Mouse (Mus musculus): Measurements from ENCODE around the gene Gabrd. TPM values are rescaled to one million over a fixed set of nuclear protein-coding genes. Genes with fewer than 3 reads are reported as not detected.
A peak's percentile ranks its signal among the peaks of the same experiment; 100 is the strongest.

Gabrd gene
- polyA plus RNA-seq, 1 experiment from 2014 or later: 0.26 TPM

DNA sequence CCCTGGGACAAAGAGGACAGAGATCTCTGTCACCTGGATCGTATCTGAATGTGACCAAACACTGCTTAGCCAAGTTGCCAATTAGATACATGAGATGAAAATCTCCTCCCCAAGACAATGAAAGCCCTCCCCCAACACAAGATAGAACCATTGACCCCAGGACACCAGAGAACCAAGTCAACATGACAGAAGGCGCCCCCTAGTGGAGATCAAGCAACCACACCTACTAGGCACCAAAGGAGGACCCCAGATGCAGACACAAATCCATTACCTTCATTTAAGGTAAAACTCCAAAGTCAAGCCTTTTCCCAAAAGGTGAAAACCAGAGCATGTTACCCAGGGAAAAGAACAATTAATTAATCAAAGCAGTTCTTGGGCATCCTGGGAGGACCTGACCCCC, 40.3 kb downstream of the Gabrd start:
- no peak overlapping the region for H3K4me3 ChIP-seq (replicated peaks)
- H3K36me3 ChIP-seq: no peaks in the 10 kb centered on the region
- H3K27me3 ChIP-seq (replicated peaks): peaks cover 50% of the 10 kb centered on the region
- WGBS: 57% methylated on average over 2 of the region's 2 CpGs
- no peak overlapping the region for H3K9ac ChIP-seq (replicated peaks)
- no peak overlapping the region for H3K27ac ChIP-seq (replicated peaks)
- H3K9me3 ChIP-seq (replicated peaks): no peaks in the 10 kb centered on the region
- H3K4me2 ChIP-seq: no peak overlapping the region
- ATAC-seq (ENCODE audit: low FRiP score): no peak
- peaks cover 15% of the 10 kb centered on the region for H3K4me1 ChIP-seq

DNA sequence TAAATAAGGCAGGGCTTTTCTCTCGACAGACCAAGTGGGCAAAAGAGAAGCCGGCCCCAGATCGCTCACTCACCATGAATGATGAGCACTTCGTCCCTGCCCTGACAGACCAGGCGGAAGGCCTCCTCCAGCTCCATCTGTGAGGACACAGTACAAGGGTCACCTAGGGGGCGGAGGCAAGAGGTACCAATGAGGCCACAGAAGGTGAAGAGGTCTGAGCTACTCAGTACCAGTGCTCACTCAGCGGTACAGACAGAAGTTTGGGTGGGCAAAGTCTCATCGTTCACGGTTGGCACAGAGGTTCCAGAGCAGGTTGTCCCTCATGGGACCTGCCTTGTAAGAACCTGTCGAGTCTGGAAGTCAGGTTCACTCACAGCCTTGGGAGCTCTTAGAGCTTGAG, 41.6 kb downstream of the Gabrd start:
- WGBS: 92% methylated on average over 10 of the region's 10 CpGs
- Histone ChIP-seq H3K36me3 (no peaks in the 10 kb centered on the region), H3K9ac (replicated peaks) (no peak overlapping the region), H3K4me3 (replicated peaks) (no peak overlapping the region), H3K4me1 (peaks cover 6% of the 10 kb centered on the region), H3K27me3 (replicated peaks) (peaks cover 38% of the 10 kb centered on the region), H3K9me3 (replicated peaks) (no peaks in the 10 kb centered on the region), H3K27ac (replicated peaks) (no peak overlapping the region), H3K4me2 (no peak overlapping the region)
- no peak for ATAC-seq (ENCODE audit: low FRiP score)

DNA sequence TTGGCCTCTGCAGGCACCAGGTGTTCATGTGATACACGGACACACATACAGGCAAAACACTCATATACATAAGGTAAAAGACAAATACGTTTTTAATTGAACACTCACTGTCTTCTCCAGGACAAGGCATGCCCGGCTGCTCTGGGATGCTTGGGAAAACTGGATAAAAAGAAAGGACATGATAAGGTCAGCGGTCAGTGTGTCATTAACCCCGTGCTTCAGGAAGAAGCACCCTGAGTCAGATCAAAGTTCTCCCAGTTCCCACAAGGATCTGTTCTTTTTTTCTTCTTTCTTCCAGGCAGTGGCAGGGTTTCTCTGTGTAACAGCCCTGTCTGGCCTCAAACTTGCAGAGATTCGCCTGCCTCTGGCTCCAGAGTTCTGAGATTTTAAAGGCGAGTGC, 43.4 kb downstream of the Gabrd start:
- ATAC-seq (ENCODE audit: low FRiP score): no peak
- Histone ChIP-seq H3K9me3 (replicated peaks) (no peaks in the 10 kb centered on the region), H3K27ac (replicated peaks) (no peak overlapping the region), H3K4me1 (no peaks in the 10 kb centered on the region), H3K36me3 (no peaks in the 10 kb centered on the region), H3K4me2 (no peak overlapping the region), H3K27me3 (replicated peaks) (peaks cover 20% of the 10 kb centered on the region), H3K4me3 (replicated peaks) (no peak overlapping the region), H3K9ac (replicated peaks) (no peak overlapping the region)
- 84% methylated on average over 7 of the region's 7 CpGs for WGBS

DNA sequence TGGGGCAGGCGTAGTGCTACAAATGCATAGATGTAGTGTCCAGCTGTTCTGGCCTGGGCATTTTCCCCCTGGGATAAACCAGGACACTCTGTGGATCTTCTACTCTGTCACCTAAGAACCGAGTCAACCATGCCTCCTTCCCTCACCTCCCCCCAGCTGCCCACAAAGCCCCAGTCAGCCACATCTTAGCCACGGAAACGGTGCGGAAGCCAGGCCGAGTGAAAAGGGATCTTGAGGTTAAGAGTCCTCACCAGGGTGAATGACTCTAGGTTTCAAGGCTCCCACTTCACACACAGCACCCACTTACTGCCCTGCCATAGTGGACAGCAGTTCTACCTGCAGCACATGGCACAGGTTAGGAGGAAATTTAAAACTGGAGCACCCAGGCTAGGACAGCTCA, 43.9 kb downstream of the Gabrd start:
- Histone ChIP-seq H3K4me1 (no peaks in the 10 kb centered on the region), H3K36me3 (no peaks in the 10 kb centered on the region), H3K4me3 (replicated peaks) (no peak overlapping the region), H3K9ac (replicated peaks) (no peak overlapping the region), H3K27ac (replicated peaks) (no peak overlapping the region), H3K4me2 (no peak overlapping the region), H3K27me3 (replicated peaks) (peaks cover 15% of the 10 kb centered on the region), H3K9me3 (replicated peaks) (no peaks in the 10 kb centered on the region)
- no peak for ATAC-seq (ENCODE audit: low FRiP score)
- WGBS: 90% methylated on average over 6 of the region's 6 CpGs

DNA sequence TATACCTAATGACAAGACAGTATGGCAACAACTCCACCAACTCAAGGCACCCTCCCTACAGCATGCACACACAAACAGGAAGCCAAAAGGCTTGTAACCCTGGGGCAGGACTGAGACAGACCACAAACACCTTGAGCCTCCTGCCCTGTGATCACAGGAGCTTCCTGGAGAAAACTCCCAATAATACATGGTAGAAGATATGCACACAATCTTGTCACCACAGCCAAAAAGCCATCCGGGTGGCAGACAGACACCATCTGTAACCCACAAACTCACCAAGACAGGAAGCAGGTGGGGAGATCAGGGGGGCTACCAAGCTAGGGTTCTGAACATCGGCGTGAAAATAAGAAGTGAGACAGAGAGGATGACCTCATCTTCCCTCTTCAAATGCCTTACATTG, 45.3 kb downstream of the Gabrd start:
- no peak for ATAC-seq (ENCODE audit: low FRiP score)
- Histone ChIP-seq H3K4me3 (replicated peaks) (no peak overlapping the region), H3K27me3 (replicated peaks) (0 out of 2 replicates have a peak, but pooled peaks cover under 1% of the 10 kb centered on the region), H3K4me1 (no peaks in the 10 kb centered on the region), H3K36me3 (no peaks in the 10 kb centered on the region), H3K27ac (replicated peaks) (no peak overlapping the region), H3K9me3 (replicated peaks) (no peaks in the 10 kb centered on the region), H3K4me2 (no peak overlapping the region), H3K9ac (replicated peaks) (no peak overlapping the region)
- 97% methylated on average over 3 of the region's 3 CpGs for WGBS

DNA sequence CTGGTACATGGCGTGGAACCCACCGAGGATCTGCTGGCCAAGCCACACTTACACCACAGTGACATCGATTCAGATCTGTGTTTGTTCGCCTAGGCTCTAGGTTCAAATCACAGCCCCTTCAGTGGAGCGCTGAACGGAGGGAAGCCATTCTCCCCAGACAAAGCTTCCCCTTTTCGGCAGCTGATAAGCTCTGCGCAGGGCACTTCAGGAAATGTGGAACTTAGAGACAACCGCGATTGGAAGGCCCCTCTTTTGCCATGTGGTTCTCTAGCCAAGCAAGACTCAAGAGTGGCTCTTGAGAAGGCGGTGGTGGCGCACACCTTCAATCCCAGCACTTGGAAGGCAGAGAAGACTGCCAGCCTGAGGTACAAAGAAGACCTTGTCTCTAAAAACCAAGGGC, 51.6 kb downstream of the Gabrd start:
- peak overlapping the region; percentile 69; the same call in 1 of the 2 replicates for H3K4me3 ChIP-seq (replicated peaks)
- peaks cover 35% of the 10 kb centered on the region for H3K4me1 ChIP-seq
- peak overlapping the region; percentile 93 for H3K27ac ChIP-seq (replicated peaks)
- ATAC-seq (ENCODE audit: low FRiP score): no peak
- peak overlapping the region; percentile 81 for H3K4me2 ChIP-seq
- H3K36me3 ChIP-seq: no peaks in the 10 kb centered on the region
- 93% methylated on average over 12 of the region's 12 CpGs for WGBS
- no peaks in the 10 kb centered on the region for H3K27me3 ChIP-seq (replicated peaks)
- H3K9ac ChIP-seq (replicated peaks): peak overlapping the region; percentile 84
- no peaks in the 10 kb centered on the region for H3K9me3 ChIP-seq (replicated peaks)

DNA sequence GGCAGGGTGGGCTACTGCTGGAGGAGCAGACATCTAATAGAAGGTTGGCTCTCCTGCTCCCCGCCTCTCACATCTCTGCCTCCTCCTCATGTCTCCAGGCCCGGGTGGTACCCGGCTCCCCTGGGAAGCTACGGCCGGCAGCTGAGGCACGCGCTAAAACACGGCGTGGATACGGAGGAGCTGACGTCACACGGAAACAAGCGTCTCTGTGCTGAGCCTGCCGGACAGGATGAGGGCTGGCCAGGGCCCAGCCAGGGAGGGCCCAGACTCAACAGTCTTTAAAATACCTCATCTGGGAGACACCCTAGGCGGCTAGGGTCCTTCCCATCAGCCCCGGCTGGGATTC, 52.3 kb downstream of the Gabrd start:
- 1% methylated on average over 16 of the region's 16 CpGs for WGBS
- Histone ChIP-seq H3K4me2 (peak overlapping the region; percentile 81), H3K4me1 (peaks cover 35% of the 10 kb centered on the region), H3K36me3 (no peaks in the 10 kb centered on the region), H3K27ac (replicated peaks) (peak overlapping the region; percentile 93), H3K27me3 (replicated peaks) (no peaks in the 10 kb centered on the region), H3K9me3 (replicated peaks) (no peaks in the 10 kb centered on the region), H3K4me3 (replicated peaks) (peak overlapping the region; percentile 69), H3K9ac (replicated peaks) (peak overlapping the region; percentile 84)
- ATAC-seq (ENCODE audit: low FRiP score): peak; percentile 88

DNA sequence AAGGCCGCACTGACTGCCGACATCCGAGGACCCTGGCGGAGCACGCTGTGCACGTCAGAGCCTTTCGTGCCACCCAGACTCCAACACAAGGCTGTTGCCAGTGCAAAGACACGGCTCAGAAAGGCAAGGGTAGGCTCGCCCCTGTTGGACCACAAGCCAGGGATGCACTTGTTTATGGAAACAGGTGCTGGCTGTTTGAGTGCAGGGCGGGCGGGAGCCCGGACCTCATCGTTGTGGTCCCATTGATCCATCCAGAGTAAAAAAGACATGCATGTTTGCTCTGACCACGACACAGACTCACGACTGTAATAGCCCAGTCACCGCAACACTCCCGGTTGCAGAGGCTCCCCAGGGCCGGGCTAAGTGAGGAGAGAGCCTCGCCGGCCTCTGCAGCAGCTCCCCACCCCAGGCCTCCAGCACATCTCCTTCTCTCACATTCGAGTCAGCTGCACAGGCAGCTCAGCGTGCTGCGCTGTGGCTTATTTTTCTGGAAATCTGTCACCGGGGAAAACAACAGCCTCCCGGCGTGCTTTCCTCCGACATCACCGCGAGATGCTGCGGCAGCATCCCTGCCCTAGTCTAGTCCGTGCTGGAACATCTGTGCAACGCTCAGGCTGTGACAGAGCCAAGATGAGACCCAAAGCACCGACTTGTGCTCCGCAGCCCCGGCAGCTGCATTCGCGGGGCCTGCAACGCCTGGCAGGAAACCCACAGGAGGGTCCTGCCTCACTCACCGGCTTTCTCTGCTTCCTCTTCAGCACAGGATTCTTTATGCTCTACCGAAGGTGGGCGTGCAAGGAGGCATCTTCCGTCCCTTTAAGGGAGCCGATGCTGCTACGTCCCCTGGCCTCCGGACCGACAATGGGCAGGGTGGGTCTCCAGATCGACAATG, 53.0 kb downstream of the Gabrd start:
- peak overlapping the region; percentile 93 for H3K27ac ChIP-seq (replicated peaks)
- peak overlapping the region; percentile 81 for H3K4me2 ChIP-seq
- WGBS: 5% methylated on average over 47 of the region's 47 CpGs
- ATAC-seq (ENCODE audit: low FRiP score): peak; percentile 76
- no peaks in the 10 kb centered on the region for H3K36me3 ChIP-seq
- H3K9me3 ChIP-seq (replicated peaks): no peaks in the 10 kb centered on the region
- H3K4me1 ChIP-seq: peaks cover 35% of the 10 kb centered on the region
- H3K27me3 ChIP-seq (replicated peaks): no peaks in the 10 kb centered on the region
- peak overlapping the region; percentile 69 for H3K4me3 ChIP-seq (replicated peaks)
- H3K9ac ChIP-seq (replicated peaks): peak overlapping the region; percentile 84

DNA sequence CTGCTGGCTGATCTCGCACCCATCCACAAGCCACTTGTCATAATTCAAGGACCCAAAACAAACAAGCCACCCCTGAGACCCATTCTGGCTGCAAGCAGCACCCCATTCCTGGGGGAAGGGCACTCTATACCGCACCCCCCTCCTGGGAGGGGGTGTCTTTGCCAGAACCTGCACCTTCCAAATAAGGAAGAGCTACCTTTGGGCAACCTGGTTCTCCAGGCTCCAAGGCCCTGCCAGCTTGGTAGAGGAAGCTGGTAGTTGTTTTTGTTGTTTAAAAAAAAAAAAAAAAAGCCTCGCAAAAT, 53.7 kb downstream of the Gabrd start:
- Histone ChIP-seq H3K36me3 (no peaks in the 10 kb centered on the region), H3K4me2 (peak overlapping the region; percentile 81), H3K9ac (replicated peaks) (peak overlapping the region; percentile 84), H3K9me3 (replicated peaks) (no peaks in the 10 kb centered on the region), H3K4me1 (peaks cover 35% of the 10 kb centered on the region), H3K27ac (replicated peaks) (peak overlapping the region; percentile 93), H3K4me3 (replicated peaks) (peak overlapping the region; percentile 69), H3K27me3 (replicated peaks) (no peaks in the 10 kb centered on the region)
- 34% methylated on average over 3 of the region's 3 CpGs for WGBS
- ATAC-seq (ENCODE audit: low FRiP score): no peak

DNA sequence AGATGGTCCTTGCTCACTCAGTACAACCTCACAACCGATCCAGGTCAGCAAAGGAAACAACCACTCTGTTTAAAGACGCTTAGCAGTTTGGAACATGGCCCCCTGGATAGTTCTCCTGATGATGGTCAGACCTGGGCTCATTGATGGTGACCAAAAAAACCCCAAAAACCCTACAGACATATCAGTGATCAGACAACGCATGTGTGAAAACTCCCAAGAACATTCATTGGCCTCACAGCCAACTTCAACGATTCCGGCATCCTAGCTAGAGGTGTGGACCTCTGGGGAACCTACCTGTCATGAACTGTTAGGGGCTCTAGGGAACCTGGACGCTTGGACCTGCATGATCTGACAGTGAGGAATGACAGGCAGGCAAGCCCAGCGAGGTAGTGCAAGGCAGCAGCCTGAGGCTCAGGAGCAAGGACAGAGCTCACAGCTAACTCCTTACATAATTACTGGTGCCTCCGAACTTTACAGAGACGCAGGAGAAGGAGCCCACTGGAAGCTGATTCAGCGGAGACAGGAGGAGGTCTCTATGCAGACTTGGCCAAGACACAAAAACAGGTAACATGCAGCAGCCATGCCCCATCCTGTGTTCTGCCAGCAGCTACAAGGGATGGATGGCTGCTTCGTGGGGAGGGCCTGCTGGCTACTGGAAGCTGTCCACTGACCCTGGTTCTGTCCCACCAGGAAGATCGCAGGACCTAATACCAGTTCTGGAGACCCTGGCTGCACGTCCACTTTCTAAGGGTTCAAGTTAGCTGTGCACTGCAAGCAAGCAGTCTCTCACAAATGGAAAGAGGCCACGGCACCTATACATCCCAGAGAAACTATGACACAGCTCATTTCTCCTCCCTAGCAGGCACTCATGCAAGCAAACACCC, 54.3 kb downstream of the Gabrd start:
- H3K4me3 ChIP-seq (replicated peaks): peak overlapping the region; percentile 69
- no peak for ATAC-seq (ENCODE audit: low FRiP score)
- peak overlapping the region; percentile 93 for H3K27ac ChIP-seq (replicated peaks)
- peaks cover 35% of the 10 kb centered on the region for H3K4me1 ChIP-seq
- WGBS: 66% methylated on average over 14 of the region's 14 CpGs
- no peaks in the 10 kb centered on the region for H3K27me3 ChIP-seq (replicated peaks)
- H3K9me3 ChIP-seq (replicated peaks): no peaks in the 10 kb centered on the region
- H3K4me2 ChIP-seq: peak overlapping the region; percentile 81
- H3K36me3 ChIP-seq: no peaks in the 10 kb centered on the region
- peak overlapping the region; percentile 84 for H3K9ac ChIP-seq (replicated peaks)

DNA sequence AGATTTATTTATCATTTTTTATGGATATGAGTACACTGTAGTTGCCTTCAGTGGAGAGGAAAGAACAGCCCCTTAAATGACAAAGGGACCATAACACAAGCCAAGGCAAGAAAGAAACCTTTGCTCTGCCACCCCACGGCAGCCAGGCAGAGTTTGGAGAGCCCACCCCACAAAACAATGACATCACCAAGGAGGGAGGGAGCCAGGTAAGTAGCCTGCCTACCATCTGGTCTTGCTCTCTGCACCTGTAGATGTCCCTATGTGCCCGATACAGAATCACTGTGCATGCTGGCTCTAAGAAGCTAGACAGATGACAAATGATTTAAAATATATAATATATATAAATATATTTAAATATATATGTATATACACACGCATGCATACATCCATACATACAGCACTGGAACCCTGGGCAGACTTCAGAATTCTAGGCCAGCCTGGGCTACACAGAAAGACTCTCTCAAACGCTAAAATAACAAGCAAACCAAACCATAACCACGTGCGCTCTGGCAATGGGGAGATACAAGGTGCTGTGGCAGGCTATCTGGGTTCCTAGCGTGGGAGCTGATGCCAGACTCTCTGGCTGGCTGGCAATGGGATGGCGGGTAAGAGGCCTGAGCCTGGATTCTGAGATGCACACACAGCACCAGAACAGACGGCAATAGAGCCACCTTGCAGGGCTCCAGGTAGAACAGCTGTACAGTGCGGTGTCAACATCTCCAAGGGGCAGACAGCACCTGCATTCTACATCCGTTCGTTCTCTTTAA, 61.4 kb downstream of the Gabrd start:
- Histone ChIP-seq H3K4me2 (no peak overlapping the region), H3K9ac (replicated peaks) (no peak overlapping the region), H3K27ac (replicated peaks) (no peak overlapping the region), H3K9me3 (replicated peaks) (no peaks in the 10 kb centered on the region), H3K36me3 (no peaks in the 10 kb centered on the region), H3K27me3 (replicated peaks) (no peaks in the 10 kb centered on the region), H3K4me1 (no peaks in the 10 kb centered on the region), H3K4me3 (replicated peaks) (no peak overlapping the region)
- no peak for ATAC-seq (ENCODE audit: low FRiP score)
- WGBS: 89% methylated on average over 12 of the region's 12 CpGs
